Mouse (Mus musculus) common myeloid progenitor, adult 5-6 weeks (primary cell): ENCODE results near the gene Rora. TPM values are rescaled to one million over a fixed set of nuclear protein-coding genes. Genes with fewer than 3 reads are reported as not detected.
A peak's percentile ranks its signal among the peaks of the same experiment; 100 is the strongest.

Source experiments
- ATAC-seq: replicated peaks from 2 replicates; pipeline ENCODE4 v1.8.0; 2016; ENCODE audit warnings: low read depth, mild to moderate bottlenecking, moderate TSS enrichment, inconsistent platforms; ENCODE audit not compliant: poor library complexity, severe bottlenecking
- total RNA-seq: library from RNA; stranded (forward); fragments of 200-1000, 187-1606 nt; gene quantifications from 2 replicates; pipeline ENCODE4 v1.2.3, GENCODE M21; 2017

Rora gene
- total RNA-seq, 1 experiment from 2014 or later: 1.1 TPM

GRCm38 (mm10) chr9:69114429-69114984 is 460.9 kb downstream of the Rora start:
- no peak for ATAC-seq

GRCm38 (mm10) chr9:69116740-69117139 is 463.2 kb downstream of the Rora start:
- peak; percentile 49; the same call in 1 of the 2 replicates for ATAC-seq

GRCm38 (mm10) chr9:69121117-69121740 is 467.6 kb downstream of the Rora start:
- no peak for ATAC-seq

GRCm38 (mm10) chr9:69125011-69125786 is 471.6 kb downstream of the Rora start:
- peak; percentile 43; the same call in 1 of the 2 replicates for ATAC-seq

GRCm38 (mm10) chr9:69125787-69126161 is 472.2 kb downstream of the Rora start:
- ATAC-seq: no peak

GRCm38 (mm10) chr9:69126595-69126994 is 473.0 kb downstream of the Rora start:
- ATAC-seq: no peak

- ATAC-seq: no peak
Observed at GRCm38 (mm10) chr9:69128335-69128734, 474.7 kb downstream of the Rora start.

GRCm38 (mm10) chr9:69132995-69133394 is 479.4 kb downstream of the Rora start:
- ATAC-seq: no peak

GRCm38 (mm10) chr9:69133696-69134095 is 480.1 kb downstream of the Rora start:
- no peak for ATAC-seq

GRCm38 (mm10) chr9:69134604-69135003 is 481.0 kb downstream of the Rora start:
- ATAC-seq: no peak

- ATAC-seq: no peak
Observed at GRCm38 (mm10) chr9:69136821-69137220, 483.2 kb downstream of the Rora start.

GRCm38 (mm10) chr9:69137398-69137797 is 483.8 kb downstream of the Rora start:
- ATAC-seq: no peak

GRCm38 (mm10) chr9:69140144-69140543 is 486.6 kb downstream of the Rora start:
- no peak for ATAC-seq

- peak; percentile 66 for ATAC-seq
Observed at GRCm38 (mm10) chr9:69141859-69142258, 488.3 kb downstream of the Rora start.

GRCm38 (mm10) chr9:69146937-69147336 is 493.4 kb downstream of the Rora start:
- no peak for ATAC-seq

GRCm38 (mm10) chr9:69150224-69150623 is 496.6 kb downstream of the Rora start:
- peak; percentile 62 for ATAC-seq

GRCm38 (mm10) chr9:69154684-69155083 is 501.1 kb downstream of the Rora start:
- no peak for ATAC-seq

GRCm38 (mm10) chr9:69155836-69156595 is 502.4 kb downstream of the Rora start:
- ATAC-seq: no peak

GRCm38 (mm10) chr9:69160818-69161217 is 507.2 kb downstream of the Rora start:
- ATAC-seq: no peak

- ATAC-seq: no peak
Observed at GRCm38 (mm10) chr9:69164653-69165052, 511.1 kb downstream of the Rora start.
